Mouse (Mus musculus): Measurements from ENCODE around the gene Rilp.

GRCm38 (mm10) chr11:75552906-75553482 lies 43.1 kb downstream of the Rilp start:
- TF ChIP-seq CTCF (IDR thresholded peaks at IDR 0.05; ENCODE audit: low read depth) (no peak), EP300 (optimal IDR thresholded peaks at IDR 0.05) (no peak)
